Mouse (Mus musculus) embryonic fibroblast, embryonic 13.5 days (primary cell): Measurements from ENCODE around the gene Mtap. TPM values are rescaled to one million over a fixed set of nuclear protein-coding genes. Genes with fewer than 3 reads are reported as not detected.

ENCODE experiments used
- H3K27ac ChIP-seq: 2 replicates; pipeline ENCODE4 v1.5.1; 2012; ENCODE audit warnings: low read length, control low read depth, inconsistent platforms; ENCODE audit not compliant: insufficient read depth
- H3K4me1 ChIP-seq: 2 replicates; pipeline ENCODE4 v1.6.1; 2011; ENCODE audit warnings: low read length; ENCODE audit not compliant: control insufficient read depth, insufficient read depth
- H3K4me3 ChIP-seq: 2 replicates; pipeline ENCODE4 v1.5.1; 2011; ENCODE audit warnings: mild to moderate bottlenecking, control low read depth, low read length; ENCODE audit not compliant: insufficient read depth
- CTCF ChIP-seq: IDR thresholded peaks from 2 replicates; pipeline ENCODE4 v1.5.1; 2011; ENCODE audit warnings: mild to moderate bottlenecking, control low read depth, low read length, moderate library complexity, borderline replicate concordance; ENCODE audit not compliant: insufficient read depth
- POLR2A ChIP-seq: IDR thresholded peaks from 2 replicates; pipeline ENCODE4 v1.6.1; 2011; ENCODE audit warnings: low read depth, mild to moderate bottlenecking, control low read depth, low read length, moderate library complexity
- polyA plus RNA-seq: library from polyadenylated mRNA; stranded (reverse); fragments of >200 nt; gene quantifications from 2 replicates; pipeline ENCODE4 v1.2.4, GENCODE M21; 2011; ENCODE audit warnings: low read depth; ENCODE audit not compliant: missing spikeins, insufficient read length

Gene Mtap
- polyA plus RNA-seq, result 86.7 and 92.6 TPM in 2 replicates

GRCm38 (mm10) chr4:89136906-89137541 lies at the start of gene Mtap:
Gene Mtap, plus strand, starts transcription at chr4:89137122.
- H3K27ac ChIP-seq, result peak within 1 kb of the TSS; percentile 44
- H3K4me3 ChIP-seq, result peak within 1 kb of the TSS; percentile 75
- TF ChIP-seq POLR2A, result peak; percentile 83
- TF ChIP-seq CTCF, result no peak
- peaks cover 7% of the 10 kb centered on the region; the same call in 1 of the 2 replicates for H3K4me1 ChIP-seq

DNA sequence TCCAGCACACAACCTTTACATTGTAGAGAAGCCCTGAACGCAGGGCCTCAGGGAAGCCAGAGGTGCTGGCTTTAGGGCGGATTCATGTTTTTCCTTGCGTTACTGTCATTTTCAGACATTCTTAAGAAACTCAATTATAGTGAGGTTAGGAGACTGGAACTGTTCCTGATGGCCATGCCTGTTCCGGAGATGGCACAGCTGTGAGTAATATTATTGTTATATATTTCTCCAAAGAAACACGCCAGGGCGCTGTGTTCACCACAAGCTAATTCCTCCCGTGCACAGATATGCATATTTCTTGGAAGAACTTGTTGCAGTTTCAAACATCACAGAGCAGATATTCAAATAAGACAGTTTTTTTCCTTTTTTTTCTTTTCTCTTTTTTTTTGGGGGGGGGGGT lies 47.8 kb upstream of the Mtap start:
- Histone ChIP-seq H3K4me1 (peaks cover 6% of the 10 kb centered on the region), H3K4me3 (no peak overlapping the region), H3K27ac (no peak overlapping the region)
- TF ChIP-seq CTCF (no peak), POLR2A (no peak)

DNA sequence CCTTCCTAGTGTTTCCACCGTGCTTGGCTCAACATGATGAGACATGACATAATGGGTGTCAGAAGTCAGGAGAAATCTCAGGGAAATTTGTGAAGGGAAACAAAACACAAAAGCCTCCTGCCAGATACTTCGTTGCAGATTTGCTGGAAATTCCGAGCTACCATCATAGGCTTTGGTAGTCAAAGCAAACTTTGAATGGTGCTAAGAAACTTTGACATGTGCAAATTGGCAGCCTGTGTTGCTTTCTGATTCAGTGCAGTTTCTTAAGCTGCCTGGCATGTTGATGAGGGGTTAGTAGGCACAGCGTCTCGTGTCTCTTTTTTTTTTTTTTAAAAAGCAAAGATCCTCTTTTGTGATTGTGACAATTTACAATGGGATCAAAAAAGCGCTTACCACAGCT lies 46.7 kb upstream of the Mtap start:
- H3K4me1 ChIP-seq, result peaks cover 6% of the 10 kb centered on the region
- no peak overlapping the region for H3K4me3 ChIP-seq
- TF ChIP-seq CTCF (no peak), POLR2A (no peak)
- H3K27ac ChIP-seq, result no peak overlapping the region

GRCm38 (mm10) chr4:89092153-89092552 lies 44.8 kb upstream of the Mtap start:
- Histone ChIP-seq H3K4me3 (no peak overlapping the region), H3K4me1 (peaks cover 6% of the 10 kb centered on the region), H3K27ac (no peak overlapping the region)
- TF ChIP-seq CTCF, result no peak
- no peak for TF ChIP-seq POLR2A

DNA sequence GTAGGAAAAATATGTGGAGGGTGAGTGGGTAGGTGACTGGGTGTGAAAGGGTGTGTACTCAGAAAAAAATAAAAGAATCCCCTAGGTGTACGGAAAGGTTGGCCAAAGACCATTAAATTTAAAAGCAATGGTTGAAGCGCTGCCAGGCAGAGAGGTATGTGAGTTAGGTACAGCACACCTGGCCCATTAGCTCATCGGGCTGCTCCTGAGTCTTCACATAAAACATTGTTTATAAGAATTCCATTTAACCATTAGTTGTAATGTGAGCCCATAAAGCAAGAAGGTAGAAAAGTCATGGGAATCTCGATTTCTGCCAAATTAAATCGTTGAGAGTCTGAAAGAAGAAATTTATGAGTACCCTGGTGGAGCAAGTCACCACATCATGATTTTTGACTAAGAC lies 42.1 kb upstream of the Mtap start:
- H3K4me1 ChIP-seq, result peaks cover 6% of the 10 kb centered on the region
- no peak for TF ChIP-seq POLR2A
- TF ChIP-seq CTCF, result no peak
- H3K27ac ChIP-seq, result no peak overlapping the region
- no peak overlapping the region for H3K4me3 ChIP-seq

GRCm38 (mm10) chr4:89098261-89098660 lies 38.7 kb upstream of the Mtap start:
- Histone ChIP-seq H3K4me3 (no peak overlapping the region), H3K4me1 (no peaks in the 10 kb centered on the region), H3K27ac (no peak overlapping the region)
- TF ChIP-seq POLR2A, result no peak
- TF ChIP-seq CTCF, result no peak

- no peak overlapping the region for H3K4me3 ChIP-seq
- H3K4me1 ChIP-seq, result peaks cover 3% of the 10 kb centered on the region; the same call in 1 of the 2 replicates
- TF ChIP-seq CTCF, result no peak
- TF ChIP-seq POLR2A, result no peak
- no peak overlapping the region for H3K27ac ChIP-seq
These were observed 35.6 kb upstream of the Mtap start for GRCm38 (mm10) chr4:89101276-89101675.

DNA sequence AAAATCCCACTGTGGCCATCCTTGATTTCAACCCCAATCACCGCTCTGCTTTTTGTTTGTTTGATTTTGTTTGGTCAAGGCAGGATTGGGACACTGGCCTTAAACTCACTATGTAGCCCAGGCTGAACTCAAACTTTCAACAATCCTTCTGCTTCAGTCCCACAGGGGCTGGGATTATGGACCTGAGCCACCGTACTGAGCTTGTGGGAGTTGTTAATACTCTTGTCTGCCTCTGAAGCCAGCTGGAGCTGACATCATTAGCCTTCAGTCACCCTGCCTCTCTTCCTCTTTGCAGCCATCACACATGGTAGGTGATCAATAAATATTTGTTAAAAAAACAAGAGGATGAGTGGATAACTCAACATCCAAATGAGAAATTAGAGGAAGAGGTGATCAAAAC lies 34.6 kb upstream of the Mtap start:
- no peak for TF ChIP-seq CTCF
- no peak for TF ChIP-seq POLR2A
- peaks cover 3% of the 10 kb centered on the region; the same call in 1 of the 2 replicates for H3K4me1 ChIP-seq
- no peak overlapping the region for H3K4me3 ChIP-seq
- H3K27ac ChIP-seq, result no peak overlapping the region

GRCm38 (mm10) chr4:89105486-89105885 lies 31.4 kb upstream of the Mtap start:
- no peak overlapping the region for H3K27ac ChIP-seq
- H3K4me1 ChIP-seq, result peaks cover 3% of the 10 kb centered on the region; the same call in 1 of the 2 replicates
- H3K4me3 ChIP-seq, result no peak overlapping the region
- no peak for TF ChIP-seq POLR2A
- no peak for TF ChIP-seq CTCF

DNA sequence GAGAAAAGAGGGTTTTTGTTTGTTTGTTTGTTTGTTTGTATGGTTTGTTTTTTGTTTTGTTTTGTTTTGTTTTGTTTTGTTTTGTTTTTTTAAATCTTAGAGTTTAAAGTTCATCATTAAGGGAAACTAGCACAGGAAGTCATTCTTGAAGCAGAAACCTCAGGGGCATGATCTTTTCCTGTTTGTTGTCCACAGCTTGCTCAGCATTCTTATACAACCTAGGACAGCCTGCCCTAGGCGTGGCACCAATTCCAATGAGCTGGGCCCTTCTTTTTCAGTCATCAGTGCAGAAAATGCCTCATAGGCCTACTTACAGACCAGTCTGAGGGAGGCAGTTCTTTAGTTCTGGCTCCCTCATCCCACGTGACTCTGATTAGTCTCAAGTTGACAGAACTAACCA lies 30.4 kb upstream of the Mtap start:
- no peak overlapping the region for H3K4me3 ChIP-seq
- TF ChIP-seq POLR2A, result no peak
- no peak for TF ChIP-seq CTCF
- H3K4me1 ChIP-seq, result peaks cover 3% of the 10 kb centered on the region; the same call in 1 of the 2 replicates
- no peak overlapping the region for H3K27ac ChIP-seq

GRCm38 (mm10) chr4:89112168-89112710 lies 24.7 kb upstream of the Mtap start:
- Histone ChIP-seq H3K4me3 (no peak overlapping the region), H3K4me1 (no peaks in the 10 kb centered on the region; the same call in 1 of the 2 replicates), H3K27ac (no peak overlapping the region)
- TF ChIP-seq POLR2A (no peak), CTCF (no peak)
